Mouse (Mus musculus) kidney, embryonic 15.5 days (tissue): ENCODE measurements around the gene Blnk. TPM values are rescaled to one million over a fixed set of nuclear protein-coding genes. Genes with fewer than 3 reads are reported as not detected.

ENCODE experiments used
- ATAC-seq: fragments of 200-750 bp; cut with Nextera tagmentation; replicated peaks from 2 replicates; pipeline ENCODE4 v1.8.0; 2017; ENCODE audit warnings: moderate TSS enrichment; ENCODE audit not compliant: low FRiP score
- H3K27ac ChIP-seq: fragments of 300-500 bp; sonication (generic); 2 replicates; pipeline ENCODE4 v1.5.1; 2015; ENCODE audit warnings: mild to moderate bottlenecking, inconsistent platforms
- H3K27me3 ChIP-seq: fragments of 300-500 bp; sonication (generic); 2 replicates; pipeline ENCODE4 v1.6.1; 2015; ENCODE audit warnings: inconsistent platforms
- H3K36me3 ChIP-seq: fragments of 300-500 bp; sonication (generic); 2 replicates; pipeline ENCODE4 v1.6.1; 2015; ENCODE audit warnings: inconsistent platforms
- H3K4me1 ChIP-seq: fragments of 300-500 bp; sonication (generic); 2 replicates; pipeline ENCODE4 v1.6.1; 2015; ENCODE audit warnings: inconsistent platforms
- H3K4me2 ChIP-seq: fragments of 300-500 bp; sonication (generic); 2 replicates; pipeline ENCODE4 v1.6.1; 2015; ENCODE audit warnings: moderate library complexity, mild to moderate bottlenecking, inconsistent platforms
- H3K4me3 ChIP-seq: fragments of 300-500 bp; sonication (generic); replicated peaks from 2 replicates; pipeline ENCODE4 v1.5.1; 2015; ENCODE audit warnings: mild to moderate bottlenecking, inconsistent platforms
- H3K9ac ChIP-seq: fragments of 300-500 bp; sonication (generic); 2 replicates; pipeline ENCODE4 v1.6.1; 2015; ENCODE audit warnings: mild to moderate bottlenecking, inconsistent platforms
- H3K9me3 ChIP-seq: fragments of 300-500 bp; sonication (generic); replicated peaks from 2 replicates; pipeline ENCODE4 v1.6.1; 2016; ENCODE audit warnings: inconsistent platforms
- WGBS: fragments of 180-500 bp; shearing (Covaris S2); methylation state at CpG from one replicate; pipeline ENCODE4 v1.1.7; 2015; ENCODE audit warnings: mixed read lengths; 5-methylcytosine and 5-hydroxymethylcytosine counted together
- polyA plus RNA-seq: library from polyadenylated mRNA; unstranded; fragments of >200 nt; fragmentation: Nextera tagmentation; extraction: Ambion mirVana; gene quantifications from 2 replicates; pipeline ENCODE4 v1.2.1, GENCODE M21; 2015

Blnk gene
- polyA plus RNA-seq, result 12.6 and 15.6 TPM in 2 replicates

DNA sequence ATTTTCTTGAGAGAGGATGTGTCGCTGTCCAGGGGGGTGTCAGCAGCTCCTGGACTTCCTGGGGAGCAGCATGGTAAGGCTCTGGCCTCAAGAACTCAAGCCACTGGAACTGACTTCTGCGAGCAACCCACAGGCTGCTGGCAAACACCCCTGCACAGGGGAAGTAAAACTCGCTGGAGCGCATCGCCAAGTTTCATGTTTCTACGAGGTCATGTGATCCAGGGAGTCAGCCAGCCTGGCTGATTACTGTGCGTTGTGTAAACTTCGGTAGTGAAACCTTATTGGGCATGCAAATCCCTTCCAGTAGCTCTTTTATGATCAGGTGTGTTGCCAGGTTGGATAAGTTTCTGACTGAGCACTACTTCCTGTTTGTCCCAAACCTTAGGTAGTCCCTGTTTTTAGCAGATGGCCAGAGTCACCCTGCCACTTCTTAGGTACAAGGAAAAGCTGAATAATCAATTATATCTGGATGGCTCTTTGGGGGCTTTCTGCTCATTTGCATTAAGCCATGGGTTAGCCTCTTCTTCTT lies at the start of gene Blnk:
Gene Blnk (minus strand): TSS at position 479 of the 529 bp plus-strand sequence.
- Histone ChIP-seq H3K36me3 (no peaks in the 10 kb centered on the region), H3K9ac (no peak within 1 kb of the TSS), H3K27ac (peak within 1 kb of the TSS; percentile 89), H3K4me1 (peaks cover 43% of the 10 kb centered on the region), H3K4me2 (peak within 1 kb of the TSS; percentile 39), H3K27me3 (0 out of 2 replicates have a peak, but pooled peaks cover 3% of the 10 kb centered on the region), H3K9me3 (no peaks in the 10 kb centered on the region), H3K4me3 (peak within 1 kb of the TSS; percentile 19)
- WGBS, result 14% methylated on average over 8 of the region's 8 CpGs
- ATAC-seq, result peak; percentile 90

DNA sequence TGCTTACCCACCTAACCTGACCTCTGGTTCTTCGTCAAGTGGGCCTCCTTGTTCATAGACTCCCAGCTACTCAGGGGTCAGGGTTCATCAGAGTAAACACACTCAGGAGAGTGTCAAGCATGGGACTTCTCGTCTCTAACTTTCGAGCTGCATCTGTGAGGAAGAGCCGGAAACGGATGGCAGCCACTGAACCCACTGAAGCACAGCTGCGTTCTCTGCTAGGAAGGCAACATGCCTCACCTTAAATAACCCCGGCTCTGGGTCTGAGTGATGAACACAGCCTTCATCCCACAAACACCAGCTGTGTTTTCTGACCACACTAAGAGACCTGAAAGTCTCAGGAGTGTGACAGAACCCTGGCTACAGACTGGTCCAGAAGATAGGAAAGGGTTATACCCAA lies 44.8 kb upstream of the Blnk start:
- WGBS, result 77% methylated on average over 7 of the region's 7 CpGs
- H3K36me3 ChIP-seq, result no peaks in the 10 kb centered on the region
- no peak for ATAC-seq
- H3K9ac ChIP-seq, result no peak overlapping the region
- no peaks in the 10 kb centered on the region for H3K27me3 ChIP-seq
- H3K27ac ChIP-seq, result no peak overlapping the region
- H3K4me1 ChIP-seq, result no peaks in the 10 kb centered on the region
- H3K9me3 ChIP-seq, result no peaks in the 10 kb centered on the region
- no peak overlapping the region for H3K4me3 ChIP-seq
- no peak overlapping the region for H3K4me2 ChIP-seq

DNA sequence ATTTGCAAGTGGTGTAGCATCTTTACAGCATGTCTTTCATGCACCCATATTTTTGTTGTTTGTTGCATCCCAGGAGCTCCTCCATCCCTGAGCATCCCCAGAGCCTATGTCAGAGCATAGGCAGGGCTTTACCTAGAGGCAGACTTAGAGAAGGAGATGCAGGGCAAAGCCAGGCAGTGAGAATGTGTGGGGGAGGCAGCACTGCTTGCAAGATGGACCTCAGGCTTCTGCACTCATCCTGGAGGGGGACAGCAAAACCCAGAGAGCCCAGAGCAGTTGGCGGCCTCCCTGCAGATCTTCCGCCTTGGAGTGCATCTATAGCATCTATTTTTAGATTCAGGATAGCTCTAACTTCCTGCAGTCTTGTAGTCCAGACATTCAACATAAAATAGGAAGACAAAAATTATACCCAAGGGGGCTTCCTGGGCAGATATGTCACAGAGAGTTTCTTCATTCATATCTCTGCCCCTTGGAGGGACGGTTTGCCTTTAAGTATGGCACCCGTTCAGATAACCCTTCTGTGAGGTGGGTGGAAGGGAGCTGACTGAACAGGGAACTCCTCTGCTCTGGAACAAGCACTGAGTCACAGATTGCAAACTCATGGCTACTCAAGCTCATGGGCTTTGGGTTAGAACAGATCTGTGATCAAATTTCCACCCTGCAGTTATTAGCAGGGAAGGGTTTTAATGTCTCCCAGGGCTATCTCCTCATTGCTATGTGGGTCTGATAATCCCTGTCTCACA lies 41.6 kb upstream of the Blnk start:
- ATAC-seq, result no peak
- Histone ChIP-seq H3K27ac (no peak overlapping the region), H3K4me1 (no peaks in the 10 kb centered on the region), H3K9me3 (no peaks in the 10 kb centered on the region), H3K4me3 (no peak overlapping the region), H3K27me3 (no peaks in the 10 kb centered on the region), H3K36me3 (no peaks in the 10 kb centered on the region), H3K4me2 (no peak overlapping the region), H3K9ac (no peak overlapping the region)
- 73% methylated on average over 4 of the region's 4 CpGs for WGBS

DNA sequence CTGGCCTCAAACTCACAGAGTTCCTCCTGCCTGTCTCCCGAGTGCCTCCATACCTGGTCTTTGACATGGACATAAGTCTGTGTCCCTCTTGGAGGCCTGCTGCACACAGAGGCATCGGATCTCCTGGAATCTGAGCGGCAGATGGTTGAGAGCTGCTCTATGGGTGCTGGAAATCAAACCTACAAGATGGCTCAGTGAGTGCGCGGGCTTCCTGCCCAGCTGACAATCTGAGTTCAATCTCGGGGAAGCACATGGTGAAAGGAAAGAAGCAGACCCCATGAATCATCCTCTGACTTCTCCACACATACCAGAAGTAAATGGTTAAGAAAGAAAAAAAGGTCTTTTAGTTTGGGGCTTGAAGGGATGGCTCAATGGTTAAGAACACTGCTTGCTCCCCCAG lies 37.5 kb upstream of the Blnk start:
- Histone ChIP-seq H3K9ac (no peak overlapping the region), H3K27me3 (no peaks in the 10 kb centered on the region), H3K4me1 (no peaks in the 10 kb centered on the region), H3K9me3 (no peaks in the 10 kb centered on the region), H3K4me2 (no peak overlapping the region), H3K4me3 (no peak overlapping the region), H3K36me3 (no peaks in the 10 kb centered on the region), H3K27ac (no peak overlapping the region)
- no peak for ATAC-seq
- 73% methylated on average over 6 of the region's 6 CpGs for WGBS

DNA sequence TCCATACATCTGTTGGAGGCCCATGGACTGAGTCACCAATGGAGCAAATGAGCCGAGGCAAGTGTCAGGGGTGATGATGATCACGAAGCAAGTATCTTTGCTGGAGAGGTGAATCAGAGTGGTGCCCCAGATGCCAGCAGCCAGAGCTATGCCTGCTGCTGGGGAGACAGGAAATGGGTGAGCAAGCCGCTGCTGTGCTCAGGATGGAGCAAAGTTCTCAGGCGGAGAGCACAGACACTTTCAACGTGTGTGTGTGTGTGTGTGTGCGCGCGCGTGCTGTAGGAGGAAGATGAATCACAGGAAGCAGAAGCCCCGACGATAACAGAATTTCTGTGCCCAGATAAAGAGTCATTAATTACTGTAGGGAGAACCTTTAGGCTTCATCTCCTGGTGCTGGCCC lies 36.7 kb upstream of the Blnk start:
- Histone ChIP-seq H3K36me3 (no peaks in the 10 kb centered on the region), H3K27ac (no peak overlapping the region), H3K4me1 (no peaks in the 10 kb centered on the region), H3K4me2 (no peak overlapping the region), H3K4me3 (no peak overlapping the region), H3K9ac (no peak overlapping the region), H3K9me3 (no peaks in the 10 kb centered on the region), H3K27me3 (no peaks in the 10 kb centered on the region)
- WGBS, result 65% methylated on average over 11 of the region's 11 CpGs
- no peak for ATAC-seq

DNA sequence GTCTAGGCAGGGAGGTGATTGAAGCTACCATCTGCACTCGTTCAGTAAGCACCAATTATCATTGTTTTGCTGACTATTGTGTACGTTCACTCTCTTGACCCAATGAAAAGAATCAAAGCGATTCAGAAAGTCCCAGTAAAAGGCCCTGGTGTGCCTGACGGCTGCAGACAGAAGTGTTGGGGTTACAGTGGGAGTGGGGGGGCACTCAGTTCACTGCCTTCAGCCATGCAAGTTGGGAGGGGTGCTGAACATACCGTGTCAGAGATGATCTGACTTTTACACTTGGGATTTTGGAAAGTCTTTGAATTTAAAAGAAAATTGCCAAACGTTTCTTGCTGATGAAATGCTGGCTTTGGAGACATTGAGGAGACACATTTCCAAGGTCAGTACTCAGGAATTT lies 35.8 kb upstream of the Blnk start:
- H3K4me1 ChIP-seq, result no peaks in the 10 kb centered on the region
- H3K27me3 ChIP-seq, result no peaks in the 10 kb centered on the region
- no peaks in the 10 kb centered on the region for H3K36me3 ChIP-seq
- H3K4me3 ChIP-seq, result no peak overlapping the region
- no peak overlapping the region for H3K9ac ChIP-seq
- WGBS, result 76% methylated on average over 6 of the region's 6 CpGs
- no peak overlapping the region for H3K27ac ChIP-seq
- ATAC-seq, result no peak
- H3K4me2 ChIP-seq, result no peak overlapping the region
- H3K9me3 ChIP-seq, result no peaks in the 10 kb centered on the region

DNA sequence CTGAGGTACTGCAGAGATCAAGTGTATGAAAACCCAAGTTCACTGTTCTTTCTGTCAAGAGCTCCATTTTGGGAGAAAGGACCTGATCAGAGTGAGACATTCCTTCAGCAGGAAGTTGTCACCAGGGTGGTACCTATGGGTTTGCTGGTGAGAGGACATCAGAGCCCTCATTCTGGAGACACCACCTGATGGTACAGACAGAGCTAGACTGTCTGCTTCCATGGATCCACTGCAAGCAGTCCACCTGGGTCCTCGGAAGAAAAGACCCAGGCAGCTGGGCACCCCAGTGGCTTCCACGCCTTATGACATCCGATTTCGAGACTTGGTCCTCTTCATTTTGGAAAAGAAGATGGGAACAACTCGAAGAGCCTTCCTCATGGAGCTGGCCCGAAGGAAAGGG lies 34.9 kb upstream of the Blnk start, which contains the start of gene Dntt:
Gene Dntt (plus strand): TSS at position 57 of the 400 bp plus-strand sequence.
- Histone ChIP-seq H3K36me3 (no peaks in the 10 kb centered on the region), H3K4me1 (no peaks in the 10 kb centered on the region), H3K27me3 (no peaks in the 10 kb centered on the region), H3K4me2 (no peak within 1 kb of the TSS), H3K27ac (no peak within 1 kb of the TSS), H3K9me3 (no peaks in the 10 kb centered on the region), H3K9ac (no peak within 1 kb of the TSS), H3K4me3 (no peak within 1 kb of the TSS)
- 82% methylated on average over 6 of the region's 6 CpGs for WGBS
- no peak for ATAC-seq

DNA sequence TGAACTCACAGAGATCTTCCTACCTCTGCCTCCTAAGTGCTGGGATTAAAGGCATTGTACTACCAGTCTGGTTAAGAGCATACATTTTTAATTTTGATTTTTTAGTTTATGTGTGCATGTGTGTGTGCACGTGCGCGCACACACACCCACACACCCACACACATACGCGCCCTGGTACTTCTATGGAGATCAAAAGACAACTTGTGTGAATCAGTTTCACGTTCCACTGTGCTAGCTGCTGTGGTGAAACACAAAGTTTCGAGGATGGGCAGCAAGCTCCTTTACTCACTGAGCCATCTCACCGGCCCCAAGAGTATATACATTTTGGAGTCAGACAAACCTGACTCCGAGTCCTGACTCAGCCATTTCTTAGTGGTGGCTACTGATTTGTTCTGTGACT lies 33.3 kb upstream of the Blnk start:
- ATAC-seq, result no peak
- H3K4me2 ChIP-seq, result no peak overlapping the region
- H3K4me1 ChIP-seq, result no peaks in the 10 kb centered on the region
- H3K36me3 ChIP-seq, result no peaks in the 10 kb centered on the region
- H3K27ac ChIP-seq, result no peak overlapping the region
- H3K9ac ChIP-seq, result no peak overlapping the region
- no peaks in the 10 kb centered on the region for H3K9me3 ChIP-seq
- no peaks in the 10 kb centered on the region for H3K27me3 ChIP-seq
- WGBS, result 93% methylated on average over 9 of the region's 9 CpGs
- no peak overlapping the region for H3K4me3 ChIP-seq

DNA sequence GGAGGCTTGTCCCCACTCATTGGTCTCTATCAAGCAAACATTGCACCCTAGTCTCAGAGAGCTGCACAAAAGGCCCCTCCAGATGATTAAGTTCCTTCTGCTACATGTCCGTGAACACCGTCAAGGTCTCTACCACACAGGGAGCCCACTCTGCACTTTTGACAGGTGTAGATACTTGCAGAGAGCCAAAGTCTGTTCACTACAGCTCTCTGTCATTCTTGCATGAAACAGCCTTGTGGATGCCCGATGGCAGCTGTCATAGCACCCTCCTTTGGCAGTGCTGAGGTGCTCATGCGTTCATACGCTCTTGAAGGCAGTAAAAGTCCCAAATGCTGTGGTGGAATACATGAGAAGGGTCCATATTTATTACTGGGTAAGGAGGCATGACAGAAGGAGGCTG lies 32.7 kb upstream of the Blnk start:
- no peak overlapping the region for H3K4me2 ChIP-seq
- H3K9me3 ChIP-seq, result no peaks in the 10 kb centered on the region
- H3K27ac ChIP-seq, result no peak overlapping the region
- 86% methylated on average over 5 of the region's 5 CpGs for WGBS
- no peak overlapping the region for H3K9ac ChIP-seq
- H3K4me3 ChIP-seq, result no peak overlapping the region
- H3K4me1 ChIP-seq, result no peaks in the 10 kb centered on the region
- no peaks in the 10 kb centered on the region for H3K36me3 ChIP-seq
- no peak for ATAC-seq
- no peaks in the 10 kb centered on the region for H3K27me3 ChIP-seq

DNA sequence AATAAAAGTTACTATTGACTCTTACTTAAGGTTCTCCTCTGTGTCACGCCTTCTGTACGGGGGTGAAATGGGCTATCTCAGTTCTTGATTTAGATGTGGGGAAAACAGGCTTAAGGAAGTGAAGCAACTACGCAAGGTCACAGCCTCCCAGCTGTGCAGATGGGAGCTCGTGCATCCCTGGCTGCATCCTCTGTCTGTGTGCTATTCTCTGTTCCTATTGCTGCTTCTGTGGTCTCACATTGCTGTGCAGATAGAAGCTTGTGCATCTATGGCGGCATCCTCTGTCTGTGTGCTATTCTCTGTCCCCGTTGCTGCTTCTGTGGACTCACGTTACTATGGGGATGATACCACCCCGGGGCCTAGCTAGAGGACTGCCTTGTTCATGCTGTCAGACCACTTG lies 32.2 kb upstream of the Blnk start:
- no peaks in the 10 kb centered on the region for H3K4me1 ChIP-seq
- H3K36me3 ChIP-seq, result no peaks in the 10 kb centered on the region
- H3K9ac ChIP-seq, result no peak overlapping the region
- no peaks in the 10 kb centered on the region for H3K27me3 ChIP-seq
- no peak overlapping the region for H3K4me3 ChIP-seq
- no peaks in the 10 kb centered on the region for H3K9me3 ChIP-seq
- no peak overlapping the region for H3K27ac ChIP-seq
- H3K4me2 ChIP-seq, result no peak overlapping the region
- no peak for ATAC-seq
- 89% methylated on average over 8 of the region's 8 CpGs for WGBS

DNA sequence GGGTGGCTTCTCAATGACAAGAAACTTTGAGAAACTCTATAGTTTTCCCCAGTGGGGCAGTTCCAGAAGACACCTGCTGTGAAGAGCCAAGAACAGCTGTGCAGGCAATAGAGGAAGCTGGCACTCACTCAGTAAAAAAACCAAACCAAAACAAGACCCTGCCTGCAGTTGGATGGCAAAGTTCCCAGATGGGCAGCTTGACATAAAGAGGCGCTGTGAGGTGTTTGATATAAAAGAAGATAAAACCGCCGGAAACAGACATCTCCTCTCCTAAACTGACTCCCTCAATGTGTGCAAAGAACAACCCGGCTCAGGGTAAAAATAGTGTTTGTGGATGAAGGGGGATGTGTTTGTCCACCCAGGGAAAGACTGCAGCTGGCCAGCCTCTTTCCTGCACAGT lies 27.9 kb upstream of the Blnk start:
- Histone ChIP-seq H3K27ac (no peak overlapping the region), H3K4me3 (no peak overlapping the region), H3K4me2 (no peak overlapping the region), H3K9me3 (no peaks in the 10 kb centered on the region), H3K4me1 (no peaks in the 10 kb centered on the region), H3K9ac (no peak overlapping the region), H3K27me3 (no peaks in the 10 kb centered on the region), H3K36me3 (no peaks in the 10 kb centered on the region)
- ATAC-seq, result no peak
- 81% methylated on average over 4 of the region's 4 CpGs for WGBS

DNA sequence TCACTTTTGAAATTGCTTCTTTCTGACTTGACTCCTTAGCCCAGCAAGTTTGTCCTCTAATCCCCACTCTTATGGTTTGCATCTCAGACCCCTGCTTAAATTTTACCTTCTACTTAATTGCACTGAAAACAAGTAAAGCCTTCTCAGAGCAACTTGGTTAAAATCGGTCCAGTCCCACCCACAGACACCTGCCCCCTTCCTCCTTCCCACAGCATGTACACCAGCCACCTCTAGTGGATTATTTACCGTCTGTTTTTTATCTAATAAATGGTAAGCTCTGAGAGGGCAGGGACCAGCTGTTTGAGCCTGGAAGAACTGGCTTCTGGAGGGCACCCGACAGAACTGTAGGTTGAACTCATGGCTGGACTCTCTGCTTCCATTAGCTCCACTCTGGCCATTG lies 26.2 kb upstream of the Blnk start:
- Histone ChIP-seq H3K4me3 (no peak overlapping the region), H3K4me2 (no peak overlapping the region), H3K27me3 (no peaks in the 10 kb centered on the region), H3K4me1 (peaks cover 4% of the 10 kb centered on the region), H3K27ac (no peak overlapping the region), H3K9ac (no peak overlapping the region), H3K36me3 (no peaks in the 10 kb centered on the region), H3K9me3 (no peaks in the 10 kb centered on the region)
- ATAC-seq, result no peak
- 75% methylated on average over 3 of the region's 3 CpGs for WGBS
